Mouse (Mus musculus) midbrain, embryonic 15.5 days (tissue): ENCODE data around the gene Max. TPM values are rescaled to one million over a fixed set of nuclear protein-coding genes. Genes with fewer than 3 reads are reported as not detected.

Experiments used
- ATAC-seq: fragments of 200-750 bp; cut with Nextera tagmentation; replicated peaks from 2 replicates; pipeline ENCODE4 v1.8.0; 2017; ENCODE audit warnings: moderate TSS enrichment
- H3K27ac ChIP-seq: fragments of 300-500 bp; sonication (generic); 2 replicates; pipeline ENCODE4 v1.5.1; 2015; ENCODE audit warnings: mild to moderate bottlenecking, inconsistent platforms
- H3K27me3 ChIP-seq: fragments of 300-500 bp; sonication (generic); replicated peaks from 2 replicates; pipeline ENCODE4 v1.6.1; 2015; ENCODE audit warnings: inconsistent platforms
- H3K36me3 ChIP-seq: fragments of 300-500 bp; sonication (generic); replicated peaks from 2 replicates; pipeline ENCODE4 v1.6.1; 2015; ENCODE audit warnings: inconsistent platforms
- H3K4me1 ChIP-seq: fragments of 300-500 bp; sonication (generic); 2 replicates; pipeline ENCODE4 v1.6.1; 2015; ENCODE audit warnings: inconsistent platforms
- H3K4me2 ChIP-seq: fragments of 300-500 bp; sonication (generic); 2 replicates; pipeline ENCODE4 v1.6.1; 2015; ENCODE audit warnings: inconsistent platforms, mild to moderate bottlenecking, moderate library complexity
- H3K4me3 ChIP-seq: fragments of 300-500 bp; sonication (generic); 2 replicates; pipeline ENCODE4 v1.5.1; 2015; ENCODE audit warnings: mild to moderate bottlenecking, inconsistent platforms
- H3K9ac ChIP-seq: fragments of 300-500 bp; sonication (generic); 2 replicates; pipeline ENCODE4 v1.6.1; 2015; ENCODE audit warnings: mild to moderate bottlenecking, inconsistent platforms
- H3K9me3 ChIP-seq: fragments of 300-500 bp; sonication (generic); 2 replicates; pipeline ENCODE4 v1.6.1; 2016; ENCODE audit warnings: inconsistent platforms
- WGBS: fragments of 180-500 bp; shearing (Covaris S2); methylation state at CpG from one replicate; pipeline ENCODE4 v1.1.7; 2015; ENCODE audit warnings: mixed read lengths; 5-methylcytosine and 5-hydroxymethylcytosine counted together
- polyA plus RNA-seq: library from polyadenylated mRNA; unstranded; fragments of >200 nt; fragmentation: Nextera tagmentation; extraction: Ambion mirVana; gene quantifications from 2 replicates; pipeline ENCODE4 v1.2.1, GENCODE M21; 2015

Gene Max
- polyA plus RNA-seq, 1 experiment from 2014 or later = 20.7 TPM

- 59% methylated on average over 11 of the region's 11 CpGs for WGBS
- Histone ChIP-seq H3K9ac (no peak overlapping the region), H3K4me3 (no peak overlapping the region), H3K4me2 (no peak overlapping the region), H3K27me3 (no peaks in the 10 kb centered on the region), H3K4me1 (no peaks in the 10 kb centered on the region), H3K36me3 (no peaks in the 10 kb centered on the region), H3K9me3 (no peaks in the 10 kb centered on the region), H3K27ac (no peak overlapping the region)
- ATAC-seq = no peak
Observed at GRCm38 (mm10) chr12:76910258-76910940, 51.6 kb downstream of the Max start.

- Histone ChIP-seq H3K9ac (no peak overlapping the region), H3K4me2 (no peak overlapping the region)
- WGBS = 88% methylated on average over 5 of the region's 5 CpGs
Observed at GRCm38 (mm10) chr12:76909218-76909617, 52.8 kb downstream of the Max start.

GRCm38 (mm10) chr12:76906278-76906677 is 55.7 kb downstream of the Max start:
- peaks cover 2% of the 10 kb centered on the region; the same call in 1 of the 2 replicates for H3K36me3 ChIP-seq
- ATAC-seq = no peak
- no peak overlapping the region for H3K9ac ChIP-seq
- no peaks in the 10 kb centered on the region for H3K4me1 ChIP-seq
- no peak overlapping the region for H3K27ac ChIP-seq
- no peak overlapping the region for H3K4me3 ChIP-seq
- no peaks in the 10 kb centered on the region for H3K27me3 ChIP-seq
- WGBS = 85% methylated on average over 1 of the region's 1 CpGs
- H3K4me2 ChIP-seq = no peak overlapping the region
- H3K9me3 ChIP-seq = no peaks in the 10 kb centered on the region

More at GRCm38 (mm10) chr12:76909218-76909617, 52.8 kb downstream of the Max start:
- Histone ChIP-seq H3K27me3 (no peaks in the 10 kb centered on the region), H3K36me3 (no peaks in the 10 kb centered on the region), H3K9me3 (no peaks in the 10 kb centered on the region), H3K4me3 (no peak overlapping the region), H3K27ac (no peak overlapping the region), H3K4me1 (no peaks in the 10 kb centered on the region)
- no peak for ATAC-seq

- no peak overlapping the region for H3K4me2 ChIP-seq
- H3K4me1 ChIP-seq = no peaks in the 10 kb centered on the region
- ATAC-seq = no peak
- no peaks in the 10 kb centered on the region for H3K27me3 ChIP-seq
- H3K4me3 ChIP-seq = no peak overlapping the region
- 76% methylated on average over 3 of the region's 3 CpGs for whole genome bisulfite sequencing
- H3K27ac ChIP-seq = no peak overlapping the region
- no peak overlapping the region for H3K9ac ChIP-seq
- H3K36me3 ChIP-seq = peaks cover 5% of the 10 kb centered on the region; the same call in 1 of the 2 replicates
- H3K9me3 ChIP-seq = no peaks in the 10 kb centered on the region
Observed at GRCm38 (mm10) chr12:76901508-76902294, 60.3 kb downstream of the Max start.

- Histone ChIP-seq H3K27me3 (no peaks in the 10 kb centered on the region), H3K4me2 (no peak overlapping the region), H3K9me3 (no peaks in the 10 kb centered on the region), H3K4me3 (no peak overlapping the region), H3K36me3 (peaks cover 5% of the 10 kb centered on the region; the same call in 1 of the 2 replicates), H3K9ac (no peak overlapping the region), H3K4me1 (peaks cover 11% of the 10 kb centered on the region; the same call in 1 of the 2 replicates), H3K27ac (no peak overlapping the region)
- 92% methylated on average over 10 of the region's 10 CpGs for WGBS
- ATAC-seq = no peak
Observed at GRCm38 (mm10) chr12:76899261-76899975, 62.6 kb downstream of the Max start.

- peaks cover 11% of the 10 kb centered on the region; the same call in 1 of the 2 replicates for H3K4me1 ChIP-seq
- no peak overlapping the region for H3K9ac ChIP-seq
- no peak overlapping the region for H3K27ac ChIP-seq
- no peaks in the 10 kb centered on the region for H3K9me3 ChIP-seq
- H3K27me3 ChIP-seq = no peaks in the 10 kb centered on the region
- H3K4me2 ChIP-seq = no peak overlapping the region
- peaks cover 5% of the 10 kb centered on the region; the same call in 1 of the 2 replicates for H3K36me3 ChIP-seq
- no peak overlapping the region for H3K4me3 ChIP-seq
- ATAC-seq = no peak
Observed at GRCm38 (mm10) chr12:76898141-76898540, 63.9 kb downstream of the Max start.

GRCm38 (mm10) chr12:76897006-76897405 is 65.0 kb downstream of the Max start:
- Histone ChIP-seq H3K9me3 (no peaks in the 10 kb centered on the region), H3K27ac (no peak overlapping the region), H3K9ac (no peak overlapping the region), H3K4me1 (peaks cover 11% of the 10 kb centered on the region; the same call in 1 of the 2 replicates), H3K27me3 (no peaks in the 10 kb centered on the region), H3K4me2 (no peak overlapping the region), H3K4me3 (no peak overlapping the region), H3K36me3 (peaks cover 6% of the 10 kb centered on the region; the same call in 1 of the 2 replicates)
- ATAC-seq = no peak
- WGBS = 88% methylated on average over 10 of the region's 10 CpGs

GRCm38 (mm10) chr12:76896566-76896965 is 65.4 kb downstream of the Max start:
- no peaks in the 10 kb centered on the region for H3K9me3 ChIP-seq
- H3K4me2 ChIP-seq = no peak overlapping the region
- no peak overlapping the region for H3K27ac ChIP-seq
- no peak overlapping the region for H3K9ac ChIP-seq
- no peaks in the 10 kb centered on the region for H3K27me3 ChIP-seq
- peaks cover 9% of the 10 kb centered on the region; the same call in 1 of the 2 replicates for H3K36me3 ChIP-seq
- H3K4me1 ChIP-seq = peaks cover 11% of the 10 kb centered on the region; the same call in 1 of the 2 replicates
- no peak for ATAC-seq
- H3K4me3 ChIP-seq = no peak overlapping the region
- 96% methylated on average over 4 of the region's 4 CpGs for WGBS

GRCm38 (mm10) chr12:76895777-76896176 is 66.2 kb downstream of the Max start:
- H3K4me2 ChIP-seq = no peak overlapping the region
- peaks cover 5% of the 10 kb centered on the region; the same call in 1 of the 2 replicates for H3K36me3 ChIP-seq
- no peak overlapping the region for H3K9ac ChIP-seq
- 29% methylated on average over 7 of the region's 7 CpGs for WGBS
- peak; percentile 82 for ATAC-seq
- peak overlapping the region; percentile 28 for H3K27ac ChIP-seq
- H3K9me3 ChIP-seq = no peaks in the 10 kb centered on the region
- peaks cover 11% of the 10 kb centered on the region; the same call in 1 of the 2 replicates for H3K4me1 ChIP-seq
- no peaks in the 10 kb centered on the region for H3K27me3 ChIP-seq
- no peak overlapping the region for H3K4me3 ChIP-seq

GRCm38 (mm10) chr12:76894792-76895559 is 67.0 kb downstream of the Max start:
- WGBS = 83% methylated on average over 10 of the region's 10 CpGs
- no peak for ATAC-seq
- Histone ChIP-seq H3K9me3 (no peaks in the 10 kb centered on the region), H3K27me3 (no peaks in the 10 kb centered on the region), H3K4me2 (no peak overlapping the region), H3K4me3 (no peak overlapping the region), H3K4me1 (peaks cover 11% of the 10 kb centered on the region; the same call in 1 of the 2 replicates), H3K9ac (no peak overlapping the region), H3K36me3 (peaks cover 5% of the 10 kb centered on the region; the same call in 1 of the 2 replicates), H3K27ac (0 out of 2 replicates have a peak overlapping the region, but pooled peaks have one; percentile 20)

GRCm38 (mm10) chr12:76892910-76893695 is 68.9 kb downstream of the Max start:
- Histone ChIP-seq H3K4me3 (no peak overlapping the region), H3K27ac (no peak overlapping the region), H3K4me2 (no peak overlapping the region), H3K36me3 (peaks cover 5% of the 10 kb centered on the region; the same call in 1 of the 2 replicates), H3K9ac (no peak overlapping the region), H3K9me3 (no peaks in the 10 kb centered on the region), H3K4me1 (peaks cover 11% of the 10 kb centered on the region; the same call in 1 of the 2 replicates), H3K27me3 (no peaks in the 10 kb centered on the region)
- 89% methylated on average over 16 of the region's 16 CpGs for WGBS
- no peak for ATAC-seq
